ENCODE assay signal across 9 mouse cellular contexts in the genomic region with DNA sequence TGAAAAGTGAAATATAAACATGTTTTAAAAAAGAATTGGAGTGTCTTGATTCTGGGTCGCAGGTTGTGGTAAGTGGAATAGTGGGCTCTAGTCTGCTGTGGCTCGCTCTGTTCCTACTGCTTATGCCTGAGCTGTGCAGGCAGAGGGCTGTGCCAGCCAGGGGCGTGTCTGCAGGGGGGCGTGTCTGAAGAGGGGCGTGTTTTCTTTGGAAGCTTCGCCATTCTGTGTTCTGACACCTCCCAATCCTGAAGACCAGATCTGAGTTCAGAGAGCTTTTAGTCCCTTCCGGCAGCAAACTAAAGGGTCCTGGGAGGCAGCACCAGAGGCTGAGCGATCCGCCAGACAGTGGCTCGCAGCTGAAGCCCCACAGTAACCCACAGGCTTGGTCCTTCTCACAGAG. TPM values are rescaled to one million over a fixed set of nuclear protein-coding genes. Genes with fewer than 3 reads are reported as not detected.
DNase-seq lines count a peak whose midpoint lies in the region; ATAC-seq and TF ChIP-seq lines count a peak whose summit lies in the region.
"Had no signal": no experiment of that assay in that cellular context is flagged by ENCODE, and none has a peak within 500 bp of the region (broad histone marks: within the 10 kb centered on the region; RNA-seq: fewer than 3 reads in every experiment).

No protein-coding gene starts in this region.

- no peaks in the 10 kb centered on the region for H3K79me2 ChIP-seq in CH12.LX (replicated peaks; ENCODE audit: control insufficient read depth, extremely low read depth, insufficient read depth, poor library complexity, severe bottlenecking)

- in situ Hi-C loops in CH12.LX (cut with MboI; ENCODE audit: low pct_ligation_motif_present, low pct_unique_long_range_greater_than_20kb, low sequenced_read_pairs) = loop anchor here (5.0 to 10.0 kb wide), 4 partner anchors 48 to 349 kb away; a partner anchor contains a TSS

- no peak for TF ChIP-seq EP300 in CH12.LX (IDR thresholded peaks at IDR 0.05; ENCODE audit: low read length)

- 39% methylated on average over 10 of the region's 10 CpGs for WGBS in embryonic facial prominence, embryonic 11.5 days

- no peak; the same call in 1 of the 2 replicates for TF ChIP-seq RAD21 in CH12.LX (IDR thresholded peaks at IDR 0.05; ENCODE audit: low read depth, low read length)

- peaks cover 0 to 5% of the 10 kb centered on the region in 2 experiments for H3K36me3 ChIP-seq in CH12.LX (replicated peaks in 1 of 2; ENCODE audit: control insufficient read depth in 1 of 2, insufficient read depth in 1 of 2, low read length in 1 of 2)
- H3K36me3 ChIP-seq in embryonic facial prominence, embryonic 11.5 days (replicated peaks; ENCODE audit: control insufficient read depth, insufficient read depth, low read depth, low read length) = no peaks in the 10 kb centered on the region

- dilution Hi-C loops in CH12.LX (cut with MboI; ENCODE audit: extremely low pct_ligation_motif_present, extremely low pct_unique_long_range_greater_than_20kb, low sequenced_read_pairs) = no loop called here

- peaks cover 41 to 86% of the 10 kb centered on the region in 2 experiments for H3K4me1 ChIP-seq in CH12.LX (ENCODE audit: control insufficient read depth in 1 of 2, insufficient read depth in 2 of 2)
- H3K4me1 ChIP-seq in embryonic facial prominence, embryonic 11.5 days (ENCODE audit: control insufficient read depth, insufficient read depth, low read length) = peaks cover 14% of the 10 kb centered on the region; the same call in 1 of the 2 replicates

- H3K27me3 ChIP-seq in CH12.LX (replicated peaks) = no peaks in the 10 kb centered on the region
- no peaks in the 10 kb centered on the region for H3K27me3 ChIP-seq in embryonic facial prominence, embryonic 11.5 days (ENCODE audit: control insufficient read depth, insufficient read depth, low read length)

- DNase-seq in A20 (ENCODE audit: low read depth, low spot score) (peak; percentile 35), CH12.LX (ENCODE audit: extremely low read depth) (peak; percentile 89), adipocyte (ENCODE audit: low spot score) (no peak)
- peak; percentile 50 for DNase-seq in embryonic facial prominence, embryonic 11.5 days (ENCODE audit: low spot score)
- DNase-seq in kidney, adult 8-10 months = peak; percentile 22 to 29
- peak; percentile 42 to 47 for DNase-seq in lung, postnatal 4 days
- DNase-seq in frontal cortex, postnatal 36 days (ENCODE audit: low spot score in 2 of 2) = no peak

- no peak for ATAC-seq in embryonic facial prominence, embryonic 11.5 days (replicated peaks; ENCODE audit: insufficient number of reproducible peaks, low FRiP score, low TSS enrichment, low read depth)

- peaks cover 24% of the 10 kb centered on the region for H3K9me3 ChIP-seq in CH12.LX (replicated peaks; ENCODE audit: low read length)
- H3K9me3 ChIP-seq in embryonic facial prominence, embryonic 11.5 days (replicated peaks; ENCODE audit: control insufficient read depth, low read length) = no peaks in the 10 kb centered on the region

- peak overlapping the region; percentile 87 for H3K9ac ChIP-seq in CH12.LX (ENCODE audit: insufficient read depth, low read depth)
- H3K9ac ChIP-seq in embryonic facial prominence, embryonic 11.5 days (replicated peaks; ENCODE audit: low read length) = no peak overlapping the region

- no peak for TF ChIP-seq CTCF in CH12.LX (conservative IDR thresholded peaks at IDR 0.05 in 1 of 2, IDR thresholded peaks at IDR 0.05 in 1 of 2; ENCODE audit: low read depth in 2 of 2, low read length in 2 of 2)

- H3K27ac ChIP-seq in CH12.LX (ENCODE audit: insufficient read depth, low read depth) = peak overlapping the region; percentile 82
- no peak overlapping the region for H3K27ac ChIP-seq in embryonic facial prominence, embryonic 11.5 days (replicated peaks; ENCODE audit: low read depth, low read length)

- H3K4me2 ChIP-seq in CH12.LX (ENCODE audit: insufficient read depth, low read depth, poor library complexity, severe bottlenecking) = peak overlapping the region; percentile 64
- H3K4me2 ChIP-seq in embryonic facial prominence, embryonic 11.5 days (ENCODE audit: low read depth, low read length) = no peak overlapping the region

- peak; percentile 84 for TF ChIP-seq POLR2A in CH12.LX (IDR thresholded peaks at IDR 0.05; ENCODE audit: low read depth, low read length)

- H3K4me3 ChIP-seq in CH12.LX (replicated peaks in 1 of 3; ENCODE audit: low read depth in 2 of 3, low read length in 2 of 3, poor library complexity in 1 of 3) = peak overlapping the region; percentile 43 to 79 (median 58)
- no peak overlapping the region for H3K4me3 ChIP-seq in embryonic facial prominence, embryonic 11.5 days (ENCODE audit: low read depth, low read length)
- H3K4me3 ChIP-seq: erythroblast, embryonic 14.5 days had no signal

TF ChIP-seq in CH12.LX, 34 proteins besides CTCF, POLR2A, EP300 and RAD21:
- no peak for TF ChIP-seq MEF2A (IDR thresholded peaks at IDR 0.05; ENCODE audit: borderline replicate concordance, low read depth, low read length)
- TF ChIP-seq CHD2 (IDR thresholded peaks at IDR 0.05; ENCODE audit: low read length) = no peak
- no peak for TF ChIP-seq CHD1 (IDR thresholded peaks at IDR 0.05; ENCODE audit: low read depth, low read length)
- no peak for TF ChIP-seq E2F4 (IDR thresholded peaks at IDR 0.05; ENCODE audit: insufficient replicate concordance, low read depth, low read length)
- TF ChIP-seq USF1 (IDR thresholded peaks at IDR 0.05; ENCODE audit: low read depth, low read length) = no peak
- no peak for TF ChIP-seq SMC3 (IDR thresholded peaks at IDR 0.05; ENCODE audit: low read depth, low read length)
- TF ChIP-seq ZC3H11A (IDR thresholded peaks at IDR 0.05; ENCODE audit: low read depth, low read length) = no peak
- peak; percentile 15; the same call in 1 of the 2 replicates for TF ChIP-seq IRF4 (IDR thresholded peaks at IDR 0.05; ENCODE audit: low read depth, low read length)
- TF ChIP-seq USF2 (conservative IDR thresholded peaks at IDR 0.05; ENCODE audit: low read depth, low read length) = no peak
- no peak for TF ChIP-seq KAT2A (IDR thresholded peaks at IDR 0.05; ENCODE audit: insufficient replicate concordance, low read length)
- no peak for TF ChIP-seq POLR2AphosphoS2 (IDR thresholded peaks at IDR 0.05; ENCODE audit: low read depth, low read length)
- no peak for TF ChIP-seq MAX (IDR thresholded peaks at IDR 0.05; ENCODE audit: low read length)
- TF ChIP-seq TBP (conservative IDR thresholded peaks at IDR 0.05; ENCODE audit: low read depth, low read length) = no peak; the same call in 1 of the 2 replicates
- peak; percentile 53; the same call in 1 of the 2 replicates for TF ChIP-seq NRF1 (IDR thresholded peaks at IDR 0.05; ENCODE audit: low read depth, low read length)
- TF ChIP-seq GABPA (IDR thresholded peaks at IDR 0.05; ENCODE audit: insufficient replicate concordance, low read depth, low read length) = no peak
- TF ChIP-seq BHLHE40 (IDR thresholded peaks at IDR 0.05; ENCODE audit: low read depth, low read length) = no peak
- peak; percentile 66 for TF ChIP-seq TCF12 (IDR thresholded peaks at IDR 0.05; ENCODE audit: low read depth, low read length)
- TF ChIP-seq MYC (IDR thresholded peaks at IDR 0.05; ENCODE audit: low read depth, low read length) = 0 out of 2 replicates have a peak, but pooled peaks have one; percentile 39
- no peak for TF ChIP-seq ZKSCAN1 (IDR thresholded peaks at IDR 0.05; ENCODE audit: borderline replicate concordance, low read depth, low read length)
- TF ChIP-seq ZMIZ1 (IDR thresholded peaks at IDR 0.05; ENCODE audit: low read depth, low read length) = peak; percentile 55; the same call in 1 of the 2 replicates
- peak; percentile 46; the same call in 1 of the 2 replicates for TF ChIP-seq NELFE (IDR thresholded peaks at IDR 0.05; ENCODE audit: low read depth, low read length)
- no peak for TF ChIP-seq JUND (conservative IDR thresholded peaks at IDR 0.05; ENCODE audit: low read depth, low read length)
- TF ChIP-seq ETS1 (conservative IDR thresholded peaks at IDR 0.05; ENCODE audit: low read depth, low read length) = no peak; the same call in 1 of the 2 replicates
- no peak for TF ChIP-seq UBTF (IDR thresholded peaks at IDR 0.05; ENCODE audit: low read depth, low read length)
- no peak; the same call in 1 of the 2 replicates for TF ChIP-seq RCOR1 (conservative IDR thresholded peaks at IDR 0.05; ENCODE audit: low read depth, low read length)
- no peak for TF ChIP-seq JUN (IDR thresholded peaks at IDR 0.05; ENCODE audit: insufficient read depth, low read depth, low read length)
- TF ChIP-seq MXI1 (IDR thresholded peaks at IDR 0.05; ENCODE audit: low read depth, low read length) = peak; percentile 41; the same call in 1 of the 2 replicates
- peak; percentile 12 for TF ChIP-seq ELF1 (IDR thresholded peaks at IDR 0.05; ENCODE audit: low read depth, low read length)
- peak; percentile 27; the same call in 1 of the 2 replicates for TF ChIP-seq SIN3A (IDR thresholded peaks at IDR 0.05; ENCODE audit: low read length)
- TF ChIP-seq MAZ (IDR thresholded peaks at IDR 0.05; ENCODE audit: low read depth, low read length) = peak; percentile 84
- no peak for TF ChIP-seq HCFC1 (IDR thresholded peaks at IDR 0.05; ENCODE audit: low read depth, low read length)
- TF ChIP-seq ZNF384 (IDR thresholded peaks at IDR 0.05; ENCODE audit: low read depth, low read length) = no peak

RNA-seq across cellular contexts. Expression of a gene that starts 8.5 kb away (rescaled TPM):
- 0.08 TPM in 1 of 2 replicates, not detected in the other for total RNA-seq in CH12.LX (2012; rRNA removed)
- total RNA-seq in CH12.LX (2014; rRNA removed) = 0.12 TPM in 1 of 2 replicates, not detected in the other
- 0.10 TPM in 1 of 2 replicates, not detected in the other for polyA plus RNA-seq in CH12.LX (2012; ENCODE audit: insufficient read length, low read depth)
- 0.17 and 0.18 TPM in 2 replicates for polyA plus RNA-seq in embryonic facial prominence, embryonic 11.5 days (2014; fragmentation: Nextera tagmentation; extraction: Ambion mirVana)
- polyA plus RNA-seq: erythroblast, embryonic 14.5 days; neural tube, embryonic 14.5 days had no signal

Comparison
In these comparisons a context has a peak if more than half of its experiments do, and no peak if none do; other contexts are left out.
1. DNase-seq: peak in A20 (single experiment), CH12.LX (single experiment), embryonic facial prominence, embryonic 11.5 days (single experiment), kidney, adult 8-10 months (2 of 2) and lung, postnatal 4 days (2 of 2); none in adipocyte (single experiment) and frontal cortex, postnatal 36 days (0 of 2).